Mouse (Mus musculus) midbrain, embryonic 16.5 days (tissue): ENCODE data around the gene Vmn2r101. TPM values are rescaled to one million over a fixed set of nuclear protein-coding genes. Genes with fewer than 3 reads are reported as not detected.

Experiments used
- ATAC-seq: fragments of 200-750 bp; cut with Nextera tagmentation; 2 replicates; pipeline ENCODE4 v1.8.0; 2017; ENCODE audit warnings: moderate TSS enrichment
- H3K27ac ChIP-seq: fragments of 300-500 bp; sonication (generic); 2 replicates; pipeline ENCODE4 v1.5.1; 2014; ENCODE audit warnings: mild to moderate bottlenecking, low read length, mixed read lengths
- H3K27me3 ChIP-seq: fragments of 300-500 bp; sonication (generic); 2 replicates; pipeline ENCODE4 v1.6.1; 2014; ENCODE audit warnings: low read depth, low read length, mixed read lengths; ENCODE audit not compliant: control insufficient read depth, insufficient read depth
- H3K36me3 ChIP-seq: fragments of 300-500 bp; sonication (generic); 2 replicates; pipeline ENCODE4 v1.6.1; 2014; ENCODE audit warnings: mild to moderate bottlenecking, low read length, moderate library complexity, mixed read lengths; ENCODE audit not compliant: control insufficient read depth, insufficient read depth
- H3K4me1 ChIP-seq: fragments of 300-500 bp; sonication (generic); 2 replicates; pipeline ENCODE4 v1.6.1; 2014; ENCODE audit warnings: mild to moderate bottlenecking, low read length, mixed read lengths; ENCODE audit not compliant: control insufficient read depth, insufficient read depth
- H3K4me2 ChIP-seq: fragments of 300-500 bp; sonication (generic); 2 replicates; pipeline ENCODE4 v1.6.1; 2014; ENCODE audit warnings: mild to moderate bottlenecking, low read length, mixed read lengths
- H3K4me3 ChIP-seq: fragments of 300-500 bp; sonication (generic); 2 replicates; pipeline ENCODE4 v1.5.1; 2014; ENCODE audit warnings: low read depth, mild to moderate bottlenecking, low read length, moderate library complexity, mixed read lengths
- H3K9ac ChIP-seq: fragments of 300-500 bp; sonication (generic); 2 replicates; pipeline ENCODE4 v1.6.1; 2014; ENCODE audit warnings: low read depth, low read length, mixed read lengths
- H3K9me3 ChIP-seq: fragments of 300-500 bp; sonication (generic); replicated peaks from 2 replicates; pipeline ENCODE4 v1.6.1; 2014; ENCODE audit warnings: mild to moderate bottlenecking, low read length, mixed read lengths; ENCODE audit not compliant: control insufficient read depth, poor library complexity, severe bottlenecking
- WGBS: fragments of 180-500 bp; shearing (Covaris S2); extraction: QIAGEN DNeasy Blood & Tissue Kit; methylation state at CpG from one replicate; pipeline ENCODE4 v1.1.7; 2014; 5-methylcytosine and 5-hydroxymethylcytosine counted together
- polyA plus RNA-seq: library from polyadenylated mRNA; unstranded; fragments of >200 nt; fragmentation: Nextera tagmentation; extraction: Ambion mirVana; gene quantifications from 2 replicates; pipeline ENCODE4 v1.2.1, GENCODE M21; 2015

Vmn2r101 gene
- polyA plus RNA-seq, result not detected in 2 replicates

GRCm38 (mm10) chr17:19576927-19577326, at the start of gene Vmn2r101:
Vmn2r101 (plus strand) TSS chr17:19577227.
- no peaks in the 10 kb centered on the region for H3K4me1 ChIP-seq
- no peak within 1 kb of the TSS for H3K4me2 ChIP-seq
- no peak for ATAC-seq
- no peak within 1 kb of the TSS for H3K9ac ChIP-seq
- peaks cover 9% of the 10 kb centered on the region; the same call in 1 of the 2 replicates for H3K9me3 ChIP-seq
- no peaks in the 10 kb centered on the region for H3K36me3 ChIP-seq
- no peaks in the 10 kb centered on the region for H3K27me3 ChIP-seq
- no peak within 1 kb of the TSS for H3K27ac ChIP-seq
- H3K4me3 ChIP-seq, result no peak within 1 kb of the TSS

GRCm38 (mm10) chr17:19629328-19629727, 52.3 kb downstream of the Vmn2r101 start:
- Histone ChIP-seq H3K4me2 (no peak overlapping the region), H3K4me1 (no peaks in the 10 kb centered on the region), H3K36me3 (no peaks in the 10 kb centered on the region), H3K27ac (no peak overlapping the region), H3K9ac (no peak overlapping the region), H3K4me3 (no peak overlapping the region), H3K9me3 (peaks cover 28% of the 10 kb centered on the region; the same call in 1 of the 2 replicates), H3K27me3 (no peaks in the 10 kb centered on the region)
- WGBS, result 92% methylated on average over 1 of the region's 1 CpGs
- ATAC-seq, result no peak

GRCm38 (mm10) chr17:19658447-19658846, 81.4 kb downstream of the Vmn2r101 start:
- H3K36me3 ChIP-seq, result no peaks in the 10 kb centered on the region
- H3K9ac ChIP-seq, result no peak overlapping the region
- no peak overlapping the region for H3K4me3 ChIP-seq
- ATAC-seq, result no peak
- WGBS, result 73% methylated on average over 3 of the region's 3 CpGs
- H3K4me2 ChIP-seq, result no peak overlapping the region
- no peaks in the 10 kb centered on the region for H3K4me1 ChIP-seq
- no peak overlapping the region for H3K27ac ChIP-seq
- H3K9me3 ChIP-seq, result peaks cover 3% of the 10 kb centered on the region; the same call in 1 of the 2 replicates
- H3K27me3 ChIP-seq, result no peaks in the 10 kb centered on the region

- Histone ChIP-seq H3K4me1 (no peaks in the 10 kb centered on the region), H3K27me3 (no peaks in the 10 kb centered on the region), H3K36me3 (no peaks in the 10 kb centered on the region), H3K4me2 (no peak within 1 kb of the TSS), H3K27ac (no peak within 1 kb of the TSS), H3K4me3 (no peak within 1 kb of the TSS), H3K9ac (no peak within 1 kb of the TSS), H3K9me3 (peaks cover 3% of the 10 kb centered on the region; the same call in 1 of the 2 replicates)
- 60% methylated on average over 2 of the region's 2 CpGs for WGBS
- ATAC-seq, result no peak
Observed at GRCm38 (mm10) chr17:19660028-19660427, 83.0 kb downstream of the Vmn2r101 start, which contains the start of gene Vmn2r102. Vmn2r102 (plus strand) TSS chr17:19660328.

Other genes starting within 250 kb of the Vmn2r101 start
- gene Vmn2r99, start 215.3 kb upstream of the Vmn2r101 start, polyA plus RNA-seq, result not detected in 2 replicates
- not detected in 2 replicates for gene Vmn2r100, start 72.5 kb upstream of the Vmn2r101 start, polyA plus RNA-seq
- gene Vmn2r102, start 83.1 kb downstream of the Vmn2r101 start, polyA plus RNA-seq, result not detected in 2 replicates
- gene Vmn2r103, start 196.1 kb downstream of the Vmn2r101 start, polyA plus RNA-seq, result not detected in 2 replicates